Mouse (Mus musculus) G1E (cell line): Measurements from ENCODE around the gene Kdelr1.

Experiments used
- CTCF ChIP-seq: IDR thresholded peaks from 2 replicates; pipeline ENCODE4 v1.5.1; 2012; ENCODE audit warnings: low read depth, low read length, inconsistent platforms, mixed read lengths
- GATA1 ChIP-seq: IDR thresholded peaks from 2 replicates; pipeline ENCODE4 v1.6.1; 2012; ENCODE audit warnings: borderline replicate concordance, low read length, inconsistent platforms, mixed read lengths
- GATA2 ChIP-seq: IDR thresholded peaks from 2 replicates; pipeline ENCODE4 v1.6.1; 2012; ENCODE audit warnings: low read depth, low read length, inconsistent platforms, borderline replicate concordance
- POLR2AphosphoS5 ChIP-seq: IDR thresholded peaks from 2 replicates; pipeline ENCODE4 v1.6.1; 2012; ENCODE audit warnings: low read depth, low read length, inconsistent platforms; ENCODE audit not compliant: insufficient replicate concordance
- TAL1 ChIP-seq: conservative IDR thresholded peaks from 2 replicates; pipeline ENCODE4 v1.6.1; 2012; ENCODE audit warnings: low read depth, low read length, inconsistent platforms, mixed read lengths

DNA sequence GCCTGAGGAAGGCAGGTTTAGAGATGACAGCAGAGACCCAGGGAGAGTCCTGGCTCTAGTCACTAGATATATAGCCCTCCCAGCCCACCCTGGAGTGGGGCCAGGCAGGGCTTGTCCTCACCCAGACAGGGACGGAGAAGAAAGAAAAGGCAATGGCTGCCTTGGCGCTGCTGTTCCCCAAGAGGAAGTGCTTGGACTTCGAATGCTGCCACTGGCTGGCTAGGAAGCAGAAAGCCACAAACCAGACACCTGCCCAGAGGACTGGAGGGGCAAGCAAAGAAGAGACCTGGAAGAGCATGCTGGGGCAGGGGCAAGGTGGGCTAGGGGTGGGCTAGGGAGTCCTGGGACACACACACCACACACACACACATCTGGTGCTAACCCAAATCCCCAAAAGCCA is 14.7 kb downstream of the Kdelr1 start:
- TF ChIP-seq CTCF (no peak), GATA1 (no peak), TAL1 (no peak), POLR2AphosphoS5 (no peak), GATA2 (no peak)
